Mouse (Mus musculus) stomach, postnatal 0 days (tissue): ENCODE measurements around the gene Relb. TPM values are rescaled to one million over a fixed set of nuclear protein-coding genes. Genes with fewer than 3 reads are reported as not detected.
"Not testable (repeated sequence)": the region's sequence is repeated elsewhere in the genome, so short reads cannot be mapped to it uniquely, and the experiment has no call there.

Experiments
- ATAC-seq: fragments of 200-750 bp; cut with Nextera tagmentation; 2 replicates; pipeline ENCODE4 v1.8.0; 2017; ENCODE audit not compliant: low FRiP score, low TSS enrichment
- DNase-seq: peaks from one replicate; pipeline ENCODE4 v3.0.0-alpha.2; 2016; ENCODE audit warnings: low spot score
- H3K27ac ChIP-seq: fragments of 300-500 bp; sonication (generic); replicated peaks from 2 replicates; pipeline ENCODE4 v1.5.1; 2014; ENCODE audit warnings: mild to moderate bottlenecking, control low read depth
- H3K27me3 ChIP-seq: fragments of 300-500 bp; sonication (generic); 2 replicates; pipeline ENCODE4 v1.6.1; 2014; ENCODE audit warnings: low read length; ENCODE audit not compliant: control insufficient read depth, insufficient read depth
- H3K36me3 ChIP-seq: fragments of 300-500 bp; sonication (generic); 2 replicates; pipeline ENCODE4 v1.6.1; 2014; ENCODE audit warnings: low read length, mixed read lengths; ENCODE audit not compliant: control insufficient read depth, insufficient read depth
- H3K4me1 ChIP-seq: fragments of 300-500 bp; sonication (generic); replicated peaks from 2 replicates; pipeline ENCODE4 v1.6.1; 2014; ENCODE audit warnings: antibody characterized with exemption; ENCODE audit not compliant: control insufficient read depth, insufficient read depth
- H3K4me2 ChIP-seq: fragments of 300-500 bp; sonication (generic); replicated peaks from 2 replicates; pipeline ENCODE4 v1.6.1; 2014; ENCODE audit warnings: low read depth, mild to moderate bottlenecking, control low read depth, moderate library complexity
- H3K4me3 ChIP-seq: fragments of 300-500 bp; sonication (generic); 2 replicates; pipeline ENCODE4 v1.5.1; 2014; ENCODE audit warnings: low read depth, low read length, control low read depth
- H3K9ac ChIP-seq: fragments of 300-500 bp; sonication (generic); 2 replicates; pipeline ENCODE4 v1.6.1; 2014; ENCODE audit warnings: mild to moderate bottlenecking, low read length, control low read depth, mixed read lengths
- H3K9me3 ChIP-seq: fragments of 300-500 bp; sonication (generic); 2 replicates; pipeline ENCODE4 v1.6.1; 2016; ENCODE audit warnings: low read length; ENCODE audit not compliant: control insufficient read depth
- CTCF ChIP-seq: IDR thresholded peaks from 2 replicates; pipeline ENCODE4 v1.5.1; 2016; ENCODE audit warnings: antibody characterized with exemption, low read depth, mild to moderate bottlenecking, moderate library complexity
- EP300 ChIP-seq: optimal IDR thresholded peaks from 2 replicates; pipeline ENCODE3; 2016; ENCODE audit warnings: antibody characterized with exemption
- WGBS: fragments of 180-500 bp; shearing (Covaris S2); extraction: QIAGEN DNeasy Blood & Tissue Kit; methylation state at CpG from one replicate; pipeline ENCODE4 v1.1.7; 2014; 5-methylcytosine and 5-hydroxymethylcytosine counted together
- polyA plus RNA-seq: library from polyadenylated mRNA; unstranded; fragments of >200 nt; fragmentation: Nextera tagmentation; extraction: Ambion mirVana; gene quantifications from 2 replicates; pipeline ENCODE4 v1.2.1, GENCODE M21; 2015

Gene Relb
- polyA plus RNA-seq, 1 experiment from 2014 or later: 7.3 TPM

GRCm38 (mm10) chr7:19615036-19615577 lies 14.1 kb downstream of the Relb start:
- H3K4me1 ChIP-seq: no peaks in the 10 kb centered on the region
- DNase-seq: no peak
- H3K36me3 ChIP-seq: no peaks in the 10 kb centered on the region
- 85% methylated on average over 12 of the region's 12 CpGs for WGBS
- H3K4me2 ChIP-seq: no peak overlapping the region
- no peak for TF ChIP-seq CTCF
- no peak for TF ChIP-seq EP300
- ATAC-seq: no peak
- H3K27ac ChIP-seq: no peak overlapping the region
- no peak overlapping the region for H3K4me3 ChIP-seq
- no peaks in the 10 kb centered on the region for H3K9me3 ChIP-seq
- H3K9ac ChIP-seq: no peak overlapping the region
- H3K27me3 ChIP-seq: no peaks in the 10 kb centered on the region

- no peak overlapping the region for H3K4me3 ChIP-seq
- no peak overlapping the region for H3K27ac ChIP-seq
- no peak overlapping the region for H3K9ac ChIP-seq
- H3K4me1 ChIP-seq: no peaks in the 10 kb centered on the region
- no peaks in the 10 kb centered on the region for H3K9me3 ChIP-seq
- H3K27me3 ChIP-seq: no peaks in the 10 kb centered on the region
- 78% methylated on average over 5 of the region's 5 CpGs for WGBS
- H3K4me2 ChIP-seq: no peak overlapping the region
- no peak for DNase-seq
- no peak for ATAC-seq
- TF ChIP-seq CTCF (peak; percentile 39), EP300 (no peak)
- no peaks in the 10 kb centered on the region for H3K36me3 ChIP-seq
These were observed 18.3 kb downstream of the Relb start for GRCm38 (mm10) chr7:19610969-19611368.

- DNase-seq (peak; percentile 34), ATAC-seq (0 out of 2 replicates have a peak, but pooled peaks have one; percentile 37)
- Histone ChIP-seq H3K9me3 (no peaks in the 10 kb centered on the region), H3K4me3 (no peak overlapping the region), H3K36me3 (no peaks in the 10 kb centered on the region), H3K4me2 (no peak overlapping the region), H3K27ac (0 out of 2 replicates have a peak overlapping the region, but pooled peaks have one; percentile 8), H3K4me1 (no peaks in the 10 kb centered on the region), H3K27me3 (no peaks in the 10 kb centered on the region), H3K9ac (no peak overlapping the region)
- TF ChIP-seq EP300 (no peak), CTCF (peak; percentile 35; the same call in 1 of the 2 replicates)
- 83% methylated on average over 12 of the region's 12 CpGs for WGBS
These were observed 19.5 kb downstream of the Relb start for GRCm38 (mm10) chr7:19609641-19610332.

- Histone ChIP-seq H3K4me1 (peaks cover 3% of the 10 kb centered on the region), H3K4me3 (no peak overlapping the region), H3K4me2 (no peak overlapping the region), H3K27ac (no peak overlapping the region), H3K36me3 (no peaks in the 10 kb centered on the region), H3K9me3 (no peaks in the 10 kb centered on the region), H3K9ac (no peak overlapping the region), H3K27me3 (no peaks in the 10 kb centered on the region)
- DNase-seq (no peak), ATAC-seq (no peak)
- TF ChIP-seq EP300 (no peak), CTCF (peak; percentile 20; the same call in 1 of the 2 replicates)
- 79% methylated on average over 5 of the region's 5 CpGs for WGBS
These were observed 21.9 kb downstream of the Relb start for GRCm38 (mm10) chr7:19607291-19607690.

GRCm38 (mm10) chr7:19604606-19605214 lies 24.5 kb downstream of the Relb start:
- Histone ChIP-seq H3K9ac (peak overlapping the region; percentile 98), H3K4me2 (peak overlapping the region; percentile 70), H3K27ac (0 out of 2 replicates have a peak overlapping the region, but pooled peaks have one; percentile 18), H3K4me3 (peak overlapping the region; percentile 98)
- DNase-seq, H3K9me3 ChIP-seq, H3K36me3 ChIP-seq, ATAC-seq, H3K27me3 ChIP-seq, H3K4me1 ChIP-seq: not testable (repeated sequence)
- 53% methylated on average over 10 of the region's 10 CpGs for WGBS
